Mouse (Mus musculus) kidney, adult 2 months (tissue): ENCODE data around the gene Rasl2-9.

Source experiments
- CTCF ChIP-seq: fragments of 200-500 bp; conservative IDR thresholded peaks from 2 replicates; pipeline ENCODE4 v1.5.1; 2011; ENCODE audit warnings: low read depth, mild to moderate bottlenecking, control low read depth, low read length, moderate library complexity, mixed read lengths; ENCODE audit not compliant: insufficient read depth, insufficient read length
- POLR2A ChIP-seq: fragments of 200-500 bp; IDR thresholded peaks from one replicate; pipeline ENCODE4 v1.6.1; 2011; ENCODE audit warnings: low read depth, low read length, control low read depth

DNA sequence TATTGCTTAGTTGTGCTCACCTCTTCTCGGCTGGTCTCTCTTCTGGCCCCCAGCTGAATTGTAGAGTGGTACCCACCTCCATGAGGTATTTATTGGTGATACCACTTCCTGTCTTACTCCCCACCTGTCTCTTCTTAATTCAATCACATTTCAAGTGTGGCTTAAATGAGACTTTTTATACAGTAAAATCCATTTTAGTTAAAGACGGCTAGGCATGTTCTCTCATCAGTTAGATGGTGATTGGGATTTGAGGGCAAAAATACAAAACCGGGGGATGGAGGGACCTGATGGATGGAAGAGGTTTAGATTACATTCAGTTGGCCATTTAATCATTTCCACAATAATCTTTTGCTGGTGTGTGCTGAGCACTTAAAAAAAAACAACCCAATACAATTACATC lies 8.9 kb downstream of the Rasl2-9 start, which contains the start of gene Rfpl4:
- no peak for TF ChIP-seq POLR2A
- TF ChIP-seq CTCF, result no peak
